Mouse (Mus musculus) heart, embryonic 10.5 days (tissue): Measurements from ENCODE around the gene Sfi1. TPM values are rescaled to one million over a fixed set of nuclear protein-coding genes. Genes with fewer than 3 reads are reported as not detected.
"Not testable (repeated sequence)": the region's sequence is repeated elsewhere in the genome, so short reads cannot be mapped to it uniquely, and the experiment has no call there.

Experiments
- DNase-seq: peaks from one replicate; pipeline ENCODE4 v3.0.0-alpha.2; 2017; ENCODE audit warnings: low spot score
- H3K27ac ChIP-seq: fragments of 300-500 bp; sonication (generic); 2 replicates; pipeline ENCODE4 v1.5.1; 2016; ENCODE audit warnings: mild to moderate bottlenecking
- H3K27me3 ChIP-seq: fragments of 300-500 bp; sonication (generic); 2 replicates; pipeline ENCODE4 v1.6.1; 2016; ENCODE audit warnings: mild to moderate bottlenecking; ENCODE audit not compliant: poor library complexity, insufficient read depth, severe bottlenecking
- H3K36me3 ChIP-seq: fragments of 300-500 bp; sonication (generic); 2 replicates; pipeline ENCODE4 v1.6.1; 2016; ENCODE audit warnings: mild to moderate bottlenecking, moderate library complexity
- H3K4me1 ChIP-seq: fragments of 300-500 bp; sonication (generic); 2 replicates; pipeline ENCODE4 v1.6.1; 2016; ENCODE audit warnings: mild to moderate bottlenecking
- H3K4me3 ChIP-seq: fragments of 300-500 bp; sonication (generic); 2 replicates; pipeline ENCODE4 v1.5.1; 2016; ENCODE audit warnings: mild to moderate bottlenecking, moderate library complexity
- H3K9me3 ChIP-seq: fragments of 300-500 bp; sonication (generic); 2 replicates; pipeline ENCODE4 v1.6.1; 2016; ENCODE audit warnings: mild to moderate bottlenecking, moderate library complexity
- whole genome bisulfite sequencing: fragments of 180-500 bp; shearing (Covaris S2); methylation state at CpG from one replicate; pipeline ENCODE4 v1.1.7; 2016; 5-methylcytosine and 5-hydroxymethylcytosine counted together
- polyA plus RNA-seq: library from polyadenylated mRNA; unstranded; fragments of >200 nt; fragmentation: Nextera tagmentation; extraction: Ambion mirVana; gene quantifications from 2 replicates; pipeline ENCODE4 v1.2.1, GENCODE M21; 2016

The Sfi1 gene
- polyA plus RNA-seq, 1 experiment from 2014 or later: 11.7 TPM

DNA sequence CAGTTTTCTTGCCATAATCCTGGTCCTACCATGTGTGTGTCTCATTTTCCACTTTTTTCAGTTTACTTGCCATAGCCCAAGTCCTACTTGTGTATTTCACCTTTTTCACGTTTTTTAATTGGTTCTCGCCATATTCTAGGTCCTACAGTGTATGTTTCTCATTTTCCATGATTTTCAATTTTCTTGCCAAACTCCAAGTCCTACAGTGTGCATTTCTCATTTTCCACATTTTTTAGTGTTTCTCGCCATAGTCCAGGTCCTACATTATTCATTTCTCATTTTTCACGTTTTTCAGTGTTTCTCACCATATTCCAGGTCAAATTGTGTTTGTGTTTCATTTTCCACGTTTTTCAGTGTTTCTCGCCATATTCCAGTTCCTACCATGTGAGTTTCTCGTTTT, 90.6 kb downstream of the Sfi1 start:
- H3K9me3 ChIP-seq: peaks cover 61% of the 10 kb centered on the region
- not testable (repeated sequence) for DNase-seq, H3K27me3 ChIP-seq, H3K36me3 ChIP-seq, H3K4me1 ChIP-seq, H3K4me3 ChIP-seq, H3K27ac ChIP-seq
- 65% methylated on average over 7 of the region's 7 CpGs for WGBS

DNA sequence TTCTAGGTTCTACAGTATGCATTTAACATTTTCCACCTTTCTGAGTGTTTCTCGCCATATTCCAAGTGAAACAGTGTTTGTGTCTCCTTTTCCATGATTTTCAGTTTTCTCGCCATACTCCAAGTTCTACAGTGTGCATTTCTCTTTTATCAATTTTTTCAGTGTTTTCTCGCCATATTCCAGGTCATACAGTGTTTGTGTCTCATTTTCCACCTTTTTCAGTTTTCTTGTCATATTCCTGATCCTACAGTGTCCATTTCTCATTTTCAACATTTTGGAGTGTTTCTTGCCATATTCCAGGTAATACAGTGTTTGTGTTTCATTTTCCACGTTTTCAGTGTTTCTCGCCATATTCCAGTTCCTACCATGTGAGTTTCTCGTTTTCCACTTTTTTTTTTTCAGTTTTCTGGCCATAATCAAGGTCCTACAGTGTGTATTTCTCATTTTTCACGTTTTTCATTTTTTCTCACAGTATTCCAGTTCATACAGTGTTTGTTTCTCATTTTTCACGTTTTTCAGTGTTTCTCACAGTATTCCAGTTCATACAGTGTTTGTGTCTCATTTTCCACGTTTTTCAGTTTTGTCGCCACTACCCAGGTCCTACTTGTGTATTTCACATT, 91.3 kb downstream of the Sfi1 start:
- Histone ChIP-seq H3K9me3 (peaks cover 55% of the 10 kb centered on the region), H3K4me1 (no peaks in the 10 kb centered on the region), H3K27ac (no peak overlapping the region), H3K4me3 (no peak overlapping the region), H3K36me3 (no peaks in the 10 kb centered on the region), H3K27me3 (no peaks in the 10 kb centered on the region)
- DNase-seq: no peak
- WGBS: 65% methylated on average over 10 of the region's 10 CpGs

GRCm38 (mm10) chr11:3101072-3101874, 92.0 kb downstream of the Sfi1 start:
- H3K4me3 ChIP-seq: no peak overlapping the region
- no peaks in the 10 kb centered on the region for H3K36me3 ChIP-seq
- 69% methylated on average over 25 of the region's 25 CpGs for WGBS
- H3K27ac ChIP-seq: no peak overlapping the region
- H3K27me3 ChIP-seq: no peaks in the 10 kb centered on the region
- peaks cover 50% of the 10 kb centered on the region for H3K9me3 ChIP-seq
- H3K4me1 ChIP-seq: no peaks in the 10 kb centered on the region
- DNase-seq: no peak

GRCm38 (mm10) chr11:3100066-3100645, 93.1 kb downstream of the Sfi1 start:
- not testable (repeated sequence) for DNase-seq, H3K4me3 ChIP-seq, H3K27me3 ChIP-seq, H3K36me3 ChIP-seq, H3K27ac ChIP-seq, H3K4me1 ChIP-seq
- 69% methylated on average over 12 of the region's 12 CpGs for WGBS
- H3K9me3 ChIP-seq: peaks cover 40% of the 10 kb centered on the region

Other genes with a start within 250 kb of the Sfi1 start
- gene Eif4enif1, start 8.9 kb upstream of the Sfi1 start, polyA plus RNA-seq: 42.4 and 51.0 TPM in 2 replicates
- gene Drg1, start 73.0 kb upstream of the Sfi1 start, polyA plus RNA-seq: 217 and 263 TPM in 2 replicates
- 32.0 and 49.1 TPM in 2 replicates for gene Patz1, start 95.4 kb upstream of the Sfi1 start, polyA plus RNA-seq
- 7.9 and 9.5 TPM in 2 replicates for gene Pik3ip1, start 136.9 kb upstream of the Sfi1 start, polyA plus RNA-seq
- gene Limk2, start 215.7 kb upstream of the Sfi1 start, polyA plus RNA-seq: 68.8 and 73.9 TPM in 2 replicates